Mouse (Mus musculus): ENCODE results near the gene Ms4a14.
"Not testable (repeated sequence)": the region's sequence is repeated elsewhere in the genome, so short reads cannot be mapped to it uniquely, and the experiment has no call there.

Gene Ms4a14

DNA sequence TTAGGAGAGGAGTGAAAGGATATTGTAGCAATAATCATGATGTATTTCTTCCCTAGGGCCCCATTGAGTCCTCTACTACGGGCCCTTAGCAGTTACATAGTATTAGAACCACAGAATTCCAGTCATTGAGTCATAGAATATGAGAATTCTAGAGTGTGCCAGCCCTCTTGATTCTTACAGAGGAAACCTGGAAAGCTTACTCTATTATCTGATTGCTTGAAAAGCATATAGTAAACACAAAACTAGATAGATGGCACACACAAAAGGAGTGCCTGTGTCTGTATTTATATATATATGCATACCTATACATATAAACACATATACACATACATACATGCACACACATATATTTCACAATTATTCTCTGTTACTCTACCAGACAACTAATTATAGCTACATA lies at the start of gene Ms4a14:
Ms4a14 (minus strand) TSS at position 101 of the 400 bp plus-strand sequence.
- no peak for DNase-seq (ENCODE audit: low spot score in 2 of 2)

DNA sequence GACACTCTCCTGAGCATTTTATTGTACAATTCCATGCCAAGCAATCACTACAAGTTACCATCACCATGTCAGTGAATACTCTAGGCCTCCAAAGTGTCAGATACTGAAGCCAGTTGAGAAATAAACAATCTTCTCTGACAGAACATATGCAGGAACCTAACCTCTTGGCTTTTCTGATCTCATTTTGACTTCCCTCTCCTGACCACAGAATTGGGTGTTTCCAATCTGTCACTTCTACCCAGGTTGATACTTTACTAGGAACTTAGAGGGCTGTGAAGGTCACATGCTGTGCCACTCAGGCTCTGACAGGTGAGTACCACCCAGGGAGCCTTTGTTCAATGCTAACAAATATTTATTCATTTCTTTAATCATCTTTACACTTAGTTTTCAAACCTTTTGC lies 47.7 kb upstream of the Ms4a14 start:
- DNase-seq (ENCODE audit: low spot score in 2 of 2): no peak

DNA sequence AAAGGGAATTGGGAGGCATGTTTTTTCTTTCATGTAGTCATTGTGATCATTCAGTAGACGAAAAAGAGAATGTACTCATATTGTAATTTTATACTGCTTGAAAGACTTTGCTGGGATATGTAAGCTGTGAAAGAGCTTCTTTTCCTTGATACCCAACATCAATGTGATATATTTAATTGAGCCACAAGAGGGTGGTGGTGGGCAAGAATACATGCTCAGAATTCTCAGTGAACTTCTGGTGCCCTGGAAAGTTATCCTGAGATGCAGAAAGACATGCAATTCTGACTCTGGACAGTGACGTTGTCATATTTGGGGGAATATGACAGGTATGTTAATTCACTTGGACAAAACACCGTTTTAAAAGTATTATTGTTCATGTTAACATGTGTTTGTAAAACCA lies 45.9 kb upstream of the Ms4a14 start:
- DNase-seq (ENCODE audit: low spot score in 2 of 2): no peak

DNA sequence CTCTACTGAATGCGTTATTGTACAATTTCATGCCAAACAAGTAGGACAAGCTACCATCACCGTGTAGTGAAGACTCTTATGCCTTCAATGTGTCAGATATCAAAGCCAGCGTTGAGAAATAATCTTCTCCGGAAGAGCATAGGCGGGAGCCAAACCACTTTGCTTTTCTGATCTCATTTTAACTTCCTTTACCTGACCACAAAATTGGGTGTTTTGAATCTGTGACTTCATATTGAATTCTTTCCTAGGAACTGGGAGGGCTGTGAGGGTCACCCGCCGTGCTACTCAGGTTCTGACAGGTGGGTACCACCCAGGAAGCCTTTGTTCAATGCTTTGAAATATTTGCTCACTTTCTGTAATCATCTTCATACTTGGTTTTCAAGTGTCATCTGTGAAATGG lies 41.5 kb upstream of the Ms4a14 start:
- DNase-seq (ENCODE audit: low spot score in 2 of 2): no peak

GRCm38 (mm10) chr19:11351878-11352277 lies 37.6 kb upstream of the Ms4a14 start:
- no peak for DNase-seq (ENCODE audit: low spot score in 2 of 2)

DNA sequence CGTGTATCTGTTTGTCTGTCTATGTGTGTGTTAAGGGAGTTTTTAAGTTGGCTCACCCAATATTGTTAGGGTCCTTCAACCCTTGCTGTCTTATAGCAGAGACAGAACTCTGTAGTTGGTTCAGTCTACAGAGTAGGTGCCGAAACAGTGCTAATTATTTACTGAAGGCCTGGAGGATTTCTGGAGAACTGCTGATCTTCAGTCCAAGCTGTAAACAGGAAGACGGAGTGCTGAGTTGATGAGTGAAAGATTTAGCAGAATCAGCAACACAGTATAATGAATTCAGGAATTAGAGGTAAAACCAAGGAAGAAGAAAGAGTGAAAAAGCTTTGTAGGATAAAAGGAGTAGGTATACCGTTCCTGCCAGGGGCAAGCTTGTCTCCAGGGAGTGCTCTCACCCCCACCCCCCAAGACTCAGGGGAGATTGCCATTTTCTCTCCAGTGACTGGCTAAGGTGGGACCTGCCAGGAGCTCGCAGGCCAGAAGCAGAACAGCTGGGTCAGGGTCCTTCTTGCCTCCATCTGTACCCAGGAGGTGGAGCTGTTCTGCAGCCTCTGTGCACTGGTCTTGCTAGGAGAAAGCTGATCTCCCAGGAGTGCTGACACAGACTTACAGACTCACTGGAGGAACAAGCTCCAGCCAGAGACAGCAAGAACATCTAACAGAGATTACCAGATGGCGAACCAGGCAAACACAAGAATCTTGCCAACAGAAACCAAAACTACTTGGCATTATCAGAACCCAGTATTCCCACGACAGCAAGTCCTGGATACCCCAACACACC lies 35.6 kb upstream of the Ms4a14 start:
- no peak for DNase-seq (ENCODE audit: low spot score in 2 of 2)

- DNase-seq (ENCODE audit: low spot score in 2 of 2): no peak
Measured at GRCm38 (mm10) chr19:11343992-11344391, 29.7 kb upstream of the Ms4a14 start.

DNA sequence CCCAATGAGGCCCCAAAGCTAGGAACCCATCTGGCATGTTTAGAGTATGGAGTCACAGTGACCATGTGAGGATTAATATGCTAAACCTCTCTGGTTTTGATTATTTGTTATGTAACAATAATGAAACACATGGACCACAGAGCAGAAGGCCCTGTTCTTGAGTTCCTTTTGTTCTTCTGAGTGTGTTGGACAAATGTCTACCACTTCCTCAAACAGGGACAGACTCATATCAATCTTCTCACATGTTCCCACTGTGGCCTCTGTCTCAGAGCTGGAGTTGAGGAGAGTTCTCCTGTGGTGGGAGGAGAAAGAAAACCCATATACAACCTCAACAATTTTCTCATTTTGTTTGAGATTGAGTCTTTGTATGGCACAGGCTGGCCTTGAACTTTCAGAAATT lies 28.9 kb upstream of the Ms4a14 start:
- DNase-seq (ENCODE audit: low spot score in 2 of 2): no peak

- no peak for DNase-seq (ENCODE audit: low spot score in 2 of 2)
Measured at GRCm38 (mm10) chr19:11335932-11336331, 21.7 kb upstream of the Ms4a14 start, which contains the start of gene Ms4a7. Gene Ms4a7, minus strand, starts transcription at chr19:11336146.

- DNase-seq (ENCODE audit: low spot score in 2 of 2): no peak
Measured at GRCm38 (mm10) chr19:11321123-11321522, 6.9 kb upstream of the Ms4a14 start.

DNA sequence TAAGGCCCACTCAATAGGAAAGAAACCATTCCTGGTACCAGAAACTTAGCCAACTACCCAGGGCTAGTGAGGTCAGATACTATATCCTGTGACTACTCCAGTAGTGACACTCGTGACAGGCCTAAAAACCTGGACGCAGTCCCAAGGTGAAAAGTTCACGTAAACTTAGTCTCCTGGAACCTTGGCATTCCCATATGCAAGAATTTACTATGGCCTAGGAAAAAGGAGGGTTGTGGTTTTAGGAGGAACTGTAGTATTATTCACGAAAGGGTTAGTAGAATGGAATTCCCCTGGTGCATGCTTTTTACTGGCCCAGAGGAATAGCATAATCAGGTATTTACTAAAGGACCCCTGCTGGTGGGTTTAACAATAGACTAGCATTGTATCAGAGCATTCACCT lies 2.5 kb upstream of the Ms4a14 start:
- DNase-seq (ENCODE audit: low spot score in 2 of 2): no peak

GRCm38 (mm10) chr19:11308888-11309287 lies 5.4 kb downstream of the Ms4a14 start:
- no peak for DNase-seq (ENCODE audit: low spot score in 2 of 2)

- DNase-seq (ENCODE audit: low spot score in 2 of 2): not testable (repeated sequence)
Measured at GRCm38 (mm10) chr19:11299529-11299928, 14.7 kb downstream of the Ms4a14 start.

GRCm38 (mm10) chr19:11298939-11299338 lies 15.3 kb downstream of the Ms4a14 start:
- no peak for DNase-seq (ENCODE audit: low spot score in 2 of 2)

DNA sequence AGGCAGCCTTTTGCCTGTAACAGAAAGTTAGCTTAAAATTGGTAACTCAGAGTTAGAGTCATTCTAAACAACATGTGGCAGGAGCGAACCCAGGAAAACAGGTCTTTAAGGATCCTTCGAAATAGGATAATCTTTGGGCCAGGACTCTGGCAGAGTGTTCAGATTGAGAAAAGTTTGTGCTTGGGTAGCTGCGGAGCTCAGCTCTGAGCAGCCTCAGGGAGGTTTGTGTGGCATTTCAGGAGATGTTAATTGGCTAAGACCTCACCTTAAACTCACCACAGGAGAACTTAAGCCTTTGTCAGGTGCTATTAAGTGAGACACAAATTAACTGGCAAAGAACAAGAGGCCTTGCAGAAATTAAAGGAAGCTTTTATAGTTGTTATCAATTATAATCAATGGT lies 20.6 kb downstream of the Ms4a14 start:
- DNase-seq (ENCODE audit: low spot score in 2 of 2): not testable (repeated sequence)

- DNase-seq (ENCODE audit: low spot score in 2 of 2): peak in 1 of 2 experiments; percentile 5
Measured at GRCm38 (mm10) chr19:11292990-11293389, 21.3 kb downstream of the Ms4a14 start.

DNA sequence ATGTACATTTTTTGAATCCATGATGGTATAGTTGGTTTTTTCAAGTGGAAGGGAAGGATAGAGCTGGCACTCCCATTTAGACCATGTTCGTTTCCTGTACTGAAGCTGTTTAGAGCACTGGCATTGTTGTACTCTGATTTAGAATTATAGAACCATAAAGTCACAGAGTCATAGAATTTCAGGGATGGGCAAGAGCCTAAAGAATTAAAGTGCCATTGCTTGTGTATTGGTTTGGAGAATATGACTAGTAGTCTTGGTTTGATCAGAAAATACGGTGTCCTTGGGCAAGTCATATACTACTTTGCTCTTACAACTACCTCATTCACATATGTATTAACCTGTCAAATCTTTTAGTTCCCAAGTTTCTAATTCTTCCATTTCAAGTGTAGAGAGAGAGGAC lies 30.5 kb downstream of the Ms4a14 start, which contains the start of gene Ms4a5:
Ms4a5 (minus strand) TSS at position 101 of the 400 bp plus-strand sequence.
- DNase-seq (ENCODE audit: low spot score in 2 of 2): no peak

DNA sequence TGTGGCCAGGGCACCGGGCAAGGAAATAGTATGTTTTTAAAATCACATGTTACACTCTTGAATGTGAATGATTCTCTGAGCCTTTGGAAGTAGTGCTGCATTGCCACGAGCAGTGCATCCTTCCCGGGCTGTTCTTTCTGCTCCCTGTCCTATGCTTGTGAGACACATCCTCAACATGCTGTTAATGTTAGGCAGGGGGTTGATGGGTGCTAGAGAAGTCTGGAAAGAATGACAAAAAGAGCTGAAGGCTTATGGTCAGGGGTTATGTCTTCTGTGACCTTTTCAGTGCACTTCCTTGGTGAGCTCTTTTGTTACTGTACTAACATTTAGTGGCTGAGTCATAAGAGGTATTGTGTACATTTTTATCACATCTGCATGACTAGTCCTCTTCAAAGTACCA lies 34.0 kb downstream of the Ms4a14 start:
- DNase-seq (ENCODE audit: low spot score in 2 of 2): no peak

DNA sequence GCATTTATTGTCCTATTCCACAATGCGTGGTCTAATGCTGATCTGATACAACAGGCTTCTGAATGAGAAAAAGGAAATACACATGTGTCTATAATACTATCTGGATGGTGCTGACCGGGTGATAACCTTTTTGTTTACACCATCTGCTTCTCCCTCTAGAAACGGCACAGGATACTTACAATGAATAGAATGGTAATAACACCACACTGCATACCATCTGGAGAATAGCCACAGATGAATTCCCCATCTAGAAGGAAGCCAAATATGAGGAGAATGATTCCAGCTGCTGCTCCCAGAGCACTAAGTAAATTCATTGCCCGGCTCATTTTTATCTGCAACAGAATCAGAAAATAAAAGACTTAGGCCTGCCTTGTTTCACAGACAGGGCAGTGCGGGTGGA lies 37.8 kb downstream of the Ms4a14 start:
- DNase-seq (ENCODE audit: low spot score in 2 of 2): no peak

DNA sequence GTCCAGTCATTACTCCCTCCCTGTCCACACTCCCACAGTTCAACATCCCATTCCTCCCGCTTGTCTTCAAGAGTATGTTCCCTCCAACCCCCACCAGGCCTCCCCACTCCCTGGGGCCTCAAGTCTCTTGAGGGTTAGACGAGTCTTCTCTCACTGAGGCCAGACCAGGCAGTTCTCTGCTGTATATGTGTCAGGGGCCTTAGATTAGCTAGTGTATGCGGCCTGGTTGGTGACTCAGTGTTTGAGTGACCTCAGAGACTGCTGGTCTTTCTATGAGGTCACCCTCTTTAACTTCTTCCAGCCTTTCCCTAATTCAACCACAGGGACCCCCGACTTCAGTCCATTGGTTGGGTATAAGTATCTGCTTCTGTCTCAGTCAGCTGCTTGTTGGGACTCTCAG lies 47.3 kb downstream of the Ms4a14 start:
- DNase-seq (ENCODE audit: low spot score in 2 of 2): no peak

- DNase-seq (ENCODE audit: low spot score in 2 of 2): no peak
Measured at GRCm38 (mm10) chr19:11266052-11266845, 48.0 kb downstream of the Ms4a14 start, which contains the start of gene Ms4a1. Gene Ms4a1, minus strand, starts transcription at chr19:11266241.

- DNase-seq (ENCODE audit: low spot score in 2 of 2): no peak
Measured at GRCm38 (mm10) chr19:11264602-11265185, 49.6 kb downstream of the Ms4a14 start.

All from urinary bladder, adult 18-20 months (tissue).